8 mouse cellular contexts compared by ENCODE assay signal in genomic region chr14:73239291-73239690, GRCm38 (mm10). TPM values are rescaled to one million over a fixed set of nuclear protein-coding genes. Genes with fewer than 3 reads are reported as not detected.
DNase-seq lines count a peak whose midpoint lies in the region; ATAC-seq and TF ChIP-seq lines count a peak whose summit lies in the region.

No protein-coding gene starts in this region.

- WGBS in spleen, adult 2 months: under 1% methylated on average over 6 of the region's 6 CpGs
- WGBS in forebrain, embryonic 13.5 days: 0% methylated on average over 6 of the region's 6 CpGs
- WGBS in intestine, postnatal 0 days: under 1% methylated on average over 6 of the region's 6 CpGs

- peak overlapping the region; percentile 66 for H3K4me2 ChIP-seq in forebrain, embryonic 13.5 days
- peak overlapping the region; percentile 61 for H3K4me2 ChIP-seq in intestine, postnatal 0 days (replicated peaks; ENCODE audit: low read depth)

- H3K27me3 ChIP-seq in spleen, adult 2 months (ENCODE audit: control insufficient read depth, insufficient read depth, low read length): no peaks in the 10 kb centered on the region
- no peaks in the 10 kb centered on the region for H3K27me3 ChIP-seq in forebrain, embryonic 13.5 days
- no peaks in the 10 kb centered on the region for H3K27me3 ChIP-seq in intestine, postnatal 0 days (replicated peaks; ENCODE audit: control insufficient read depth, insufficient read depth, low read length)
- H3K27me3 ChIP-seq in megakaryocyte, embryonic 14.5 days (replicated peaks): no peaks in the 10 kb centered on the region

- TF ChIP-seq CTCF in spleen, adult 2 months (IDR thresholded peaks at IDR 0.05; ENCODE audit: extremely low read depth, insufficient read depth, insufficient read length, insufficient replicate concordance): no peak
- TF ChIP-seq CTCF in intestine, postnatal 0 days (IDR thresholded peaks at IDR 0.05; ENCODE audit: low read depth): no peak

- peak overlapping the region; percentile 82 for H3K4me3 ChIP-seq in spleen, adult 2 months (ENCODE audit: extremely low read depth, insufficient read depth, insufficient read length)
- H3K4me3 ChIP-seq in forebrain, embryonic 13.5 days: peak overlapping the region; percentile 57
- H3K4me3 ChIP-seq in intestine, postnatal 0 days (ENCODE audit: low read depth, low read length): peak overlapping the region; percentile 48
- peak overlapping the region; percentile 96 for H3K4me3 ChIP-seq in megakaryocyte, embryonic 14.5 days (replicated peaks)

- no peak for TF ChIP-seq POLR2A in spleen, adult 2 months (IDR thresholded peaks at IDR 0.05; ENCODE audit: low read depth, low read length)

- ATAC-seq in forebrain, embryonic 13.5 days: peak; percentile 60; the same call in 1 of the 2 replicates
- ATAC-seq in intestine, postnatal 0 days: no peak

- DNase-seq in spleen, adult 2 months (ENCODE audit: low read depth in 1 of 2, low spot score in 2 of 2): no peak
- DNase-seq in spleen, adult 12 weeks (ENCODE audit: low spot score): no peak
- peak; percentile 52 for DNase-seq in thymus, postnatal 14 days
- no peak for DNase-seq in gastrocnemius, postnatal 25 days
- no peak for DNase-seq in ovary, postnatal 14 days (ENCODE audit: low spot score)

- H3K27ac ChIP-seq in spleen, adult 2 months (ENCODE audit: insufficient read depth, low read length): peak overlapping the region; percentile 91
- H3K27ac ChIP-seq in forebrain, embryonic 13.5 days: peak overlapping the region; percentile 83; the same call in 1 of the 2 replicates
- H3K27ac ChIP-seq in intestine, postnatal 0 days (ENCODE audit: low read depth, low read length): peak overlapping the region; percentile 90

- peak overlapping the region; percentile 74 for H3K9ac ChIP-seq in forebrain, embryonic 13.5 days
- peak overlapping the region; percentile 77 for H3K9ac ChIP-seq in intestine, postnatal 0 days (ENCODE audit: low read depth, low read length)

- no peaks in the 10 kb centered on the region for H3K9me3 ChIP-seq in forebrain, embryonic 13.5 days (replicated peaks)
- H3K9me3 ChIP-seq in intestine, postnatal 0 days (ENCODE audit: control insufficient read depth): no peaks in the 10 kb centered on the region
- H3K9me3 ChIP-seq in megakaryocyte, embryonic 14.5 days: no peaks in the 10 kb centered on the region

- H3K4me1 ChIP-seq in spleen, adult 2 months (ENCODE audit: control insufficient read depth, insufficient read depth, insufficient read length): peaks cover 3% of the 10 kb centered on the region; the same call in 1 of the 2 replicates
- peaks cover 12% of the 10 kb centered on the region for H3K4me1 ChIP-seq in forebrain, embryonic 13.5 days
- H3K4me1 ChIP-seq in intestine, postnatal 0 days (replicated peaks; ENCODE audit: control insufficient read depth, insufficient read depth, low read length): peaks cover 2% of the 10 kb centered on the region
- H3K4me1 ChIP-seq in megakaryocyte, embryonic 14.5 days: peaks cover 47% of the 10 kb centered on the region

- H3K36me3 ChIP-seq in spleen, adult 2 months (ENCODE audit: control insufficient read depth, insufficient read depth, low read length): peaks cover 1% of the 10 kb centered on the region; the same call in 1 of the 2 replicates
- no peaks in the 10 kb centered on the region for H3K36me3 ChIP-seq in forebrain, embryonic 13.5 days (ENCODE audit: poor library complexity, severe bottlenecking)
- no peaks in the 10 kb centered on the region for H3K36me3 ChIP-seq in intestine, postnatal 0 days (ENCODE audit: control insufficient read depth, insufficient read depth)
- peaks cover 49% of the 10 kb centered on the region for H3K36me3 ChIP-seq in megakaryocyte, embryonic 14.5 days (replicated peaks; ENCODE audit: low read length)

RNA-seq across cellular contexts. Expression of gene Lpar6, which starts 1.6 kb away (rescaled TPM):
- 2.7 and 2.8 TPM in 2 replicates for polyA plus RNA-seq in spleen, adult 2 months (2012; rRNA removed)
- polyA plus RNA-seq in forebrain, embryonic 13.5 days (2015; fragmentation: Nextera tagmentation; extraction: Ambion mirVana): 9.0 and 9.4 TPM in 2 replicates
- 7.8 and 8.1 TPM in 2 replicates for polyA plus RNA-seq in intestine, postnatal 0 days (2015; fragmentation: Nextera tagmentation; extraction: Ambion mirVana)
- polyA plus RNA-seq in megakaryocyte, embryonic 14.5 days (2012; ENCODE audit: insufficient read depth, low replicate concordance): 0.41 TPM in 1 of 2 replicates, not detected in the other
- total RNA-seq in gastrocnemius, postnatal 25 days (2021): 1 to 10 TPM; 1.5 to 1.6 TPM
